Mouse (Mus musculus) lung, postnatal 0 days (tissue): ENCODE results near the gene Letmd1.

Source experiments
- CTCF ChIP-seq: IDR thresholded peaks from 2 replicates; pipeline ENCODE4 v1.5.1; 2016; ENCODE audit warnings: antibody characterized with exemption, mild to moderate bottlenecking
- EP300 ChIP-seq: IDR thresholded peaks from 2 replicates; pipeline ENCODE4 v1.6.1; 2016; ENCODE audit warnings: antibody characterized with exemption, mild to moderate bottlenecking, control low read depth

- TF ChIP-seq CTCF (no peak), EP300 (no peak; the same call in 1 of the 2 replicates)
These were observed 45.6 kb upstream of the Letmd1 start for GRCm38 (mm10) chr15:100422899-100423860.
